In the genomic region with DNA sequence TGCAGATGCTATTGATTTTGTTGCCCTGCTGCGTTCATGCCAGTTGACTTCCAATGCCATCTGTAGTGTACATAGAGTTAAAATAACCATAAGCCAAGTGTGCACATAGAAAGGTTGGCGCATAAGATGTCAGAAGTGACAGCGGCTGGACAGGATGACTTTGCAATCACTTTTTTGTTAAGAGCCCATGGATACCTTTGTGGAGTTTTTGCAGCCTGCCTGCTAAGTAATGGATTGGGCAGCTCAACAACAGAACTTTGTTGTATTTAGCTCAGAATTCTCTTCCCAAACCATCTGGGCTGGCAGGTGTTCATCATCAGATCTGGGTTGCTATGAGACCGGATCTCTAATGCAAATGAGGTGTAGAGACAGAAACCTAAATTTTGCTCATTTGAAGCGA, we compare ENCODE assay signal across 17 mouse cellular contexts.
DNase-seq lines count a peak whose midpoint lies in the region; ATAC-seq lines count a peak whose summit lies in the region.
"Had no signal": no experiment of that assay in that cellular context is flagged by ENCODE, and none has a peak within 500 bp of the region (broad histone marks: within the 10 kb centered on the region; RNA-seq: fewer than 3 reads in every experiment).

No protein-coding gene starts in this region.

- peak; percentile 78 for ATAC-seq in forebrain, embryonic 15.5 days (replicated peaks)
- no peak for ATAC-seq in forebrain, embryonic 12.5 days (ENCODE audit: low FRiP score)
- ATAC-seq: activated CD4-positive, CD25-positive, alpha-beta regulatory T cell, adult 4 months had no signal

- peak overlapping the region; percentile 46 for H3K27ac ChIP-seq in forebrain, embryonic 15.5 days (replicated peaks)
- no peak overlapping the region for H3K27ac ChIP-seq in forebrain, embryonic 12.5 days
- H3K27ac ChIP-seq: heart, embryonic 10.5 days; hindbrain, embryonic 15.5 days; midbrain, embryonic 12.5 days; neural tube, embryonic 12.5 days had no signal

- no peaks in the 10 kb centered on the region for H3K9me3 ChIP-seq in forebrain, embryonic 15.5 days
- no peaks in the 10 kb centered on the region for H3K9me3 ChIP-seq in forebrain, embryonic 12.5 days
- H3K9me3 ChIP-seq: heart, embryonic 10.5 days; hindbrain, embryonic 15.5 days; midbrain, embryonic 12.5 days; neural tube, embryonic 12.5 days had no signal

- DNase-seq in frontal cortex, postnatal 14 days (ENCODE audit: low spot score in 2 of 2) = peak; percentile 32 to 40
- peak; percentile 75 for DNase-seq in layer of hippocampus, postnatal 36 days
- peak; percentile 35 for DNase-seq in right cerebral cortex, postnatal 14 days
- no peak for DNase-seq in urinary bladder, adult 18-20 months (ENCODE audit: low spot score in 2 of 2)
- no peak for DNase-seq in adrenal gland, postnatal 25 days
- no peak for DNase-seq in lung, postnatal 36 days
- DNase-seq: kidney, postnatal 10 days; lung, postnatal 10 days; retina, postnatal 1 day; thymus, postnatal 4 days had no signal

- no peaks in the 10 kb centered on the region for H3K27me3 ChIP-seq in forebrain, embryonic 15.5 days
- no peaks in the 10 kb centered on the region for H3K27me3 ChIP-seq in forebrain, embryonic 12.5 days
- H3K27me3 ChIP-seq: hindbrain, embryonic 15.5 days; midbrain, embryonic 12.5 days; neural tube, embryonic 12.5 days had no signal

- no peaks in the 10 kb centered on the region for H3K36me3 ChIP-seq in forebrain, embryonic 15.5 days
- no peaks in the 10 kb centered on the region for H3K36me3 ChIP-seq in forebrain, embryonic 12.5 days (replicated peaks)
- H3K36me3 ChIP-seq: heart, embryonic 10.5 days; hindbrain, embryonic 15.5 days; midbrain, embryonic 12.5 days; neural tube, embryonic 12.5 days had no signal

- 0 out of 2 replicates have a peak, but pooled peaks cover 4% of the 10 kb centered on the region for H3K4me1 ChIP-seq in forebrain, embryonic 15.5 days
- no peaks in the 10 kb centered on the region for H3K4me1 ChIP-seq in forebrain, embryonic 12.5 days
- H3K4me1 ChIP-seq: heart, embryonic 10.5 days; hindbrain, embryonic 15.5 days; midbrain, embryonic 12.5 days; neural tube, embryonic 12.5 days had no signal

- no peak overlapping the region for H3K9ac ChIP-seq in forebrain, embryonic 15.5 days (replicated peaks)
- no peak overlapping the region for H3K9ac ChIP-seq in forebrain, embryonic 12.5 days
- H3K9ac ChIP-seq: hindbrain, embryonic 15.5 days; midbrain, embryonic 12.5 days; neural tube, embryonic 12.5 days had no signal

- H3K4me3 ChIP-seq in forebrain, embryonic 15.5 days = no peak overlapping the region
- H3K4me3 ChIP-seq in forebrain, embryonic 12.5 days (replicated peaks) = no peak overlapping the region
- H3K4me3 ChIP-seq: heart, embryonic 10.5 days; hindbrain, embryonic 15.5 days; midbrain, embryonic 12.5 days; neural tube, embryonic 12.5 days had no signal

- 61% methylated on average over 5 of the region's 5 CpGs for WGBS in forebrain, embryonic 15.5 days
- WGBS in forebrain, embryonic 12.5 days = 91% methylated on average over 5 of the region's 5 CpGs

- H3K4me2 ChIP-seq in forebrain, embryonic 15.5 days (replicated peaks) = no peak overlapping the region
- no peak overlapping the region for H3K4me2 ChIP-seq in forebrain, embryonic 12.5 days
- H3K4me2 ChIP-seq: hindbrain, embryonic 15.5 days; midbrain, embryonic 12.5 days; neural tube, embryonic 12.5 days had no signal

Comparison
In these comparisons a context has a peak if more than half of its experiments do, and no peak if none do; other contexts are left out.
1. DNase-seq: peak in frontal cortex, postnatal 14 days (2 of 2), layer of hippocampus, postnatal 36 days (2 of 2) and right cerebral cortex, postnatal 14 days (single experiment); none in urinary bladder, adult 18-20 months (0 of 2), adrenal gland, postnatal 25 days (single experiment) and lung, postnatal 36 days (single experiment).